Mouse (Mus musculus) lung, embryonic 14.5 days (tissue): Measurements from ENCODE around the gene Tmc6. TPM values are rescaled to one million over a fixed set of nuclear protein-coding genes. Genes with fewer than 3 reads are reported as not detected.

ENCODE experiments used
- ATAC-seq: fragments of 200-750 bp; cut with Nextera tagmentation; 2 replicates; pipeline ENCODE4 v1.8.0; 2017; ENCODE audit warnings: mild to moderate bottlenecking, moderate TSS enrichment, moderate library complexity; ENCODE audit not compliant: insufficient read depth
- DNase-seq: peaks from one replicate; pipeline ENCODE4 v3.0.0-alpha.2; 2015
- H3K27ac ChIP-seq: fragments of 300-500 bp; sonication (generic); 2 replicates; pipeline ENCODE4 v1.5.1; 2014; ENCODE audit warnings: low read depth, mild to moderate bottlenecking, moderate library complexity
- H3K27me3 ChIP-seq: fragments of 300-500 bp; sonication (generic); 2 replicates; pipeline ENCODE4 v1.6.1; 2014; ENCODE audit warnings: low read length, control low read depth; ENCODE audit not compliant: insufficient read depth
- H3K36me3 ChIP-seq: fragments of 300-500 bp; sonication (generic); 2 replicates; pipeline ENCODE4 v1.6.1; 2014; ENCODE audit warnings: control low read depth; ENCODE audit not compliant: insufficient read depth
- H3K4me1 ChIP-seq: fragments of 300-500 bp; sonication (generic); 2 replicates; pipeline ENCODE4 v1.6.1; 2014; ENCODE audit warnings: antibody characterized with exemption, control low read depth; ENCODE audit not compliant: insufficient read depth
- H3K4me2 ChIP-seq: fragments of 300-500 bp; sonication (generic); 2 replicates; pipeline ENCODE4 v1.6.1; 2014; ENCODE audit warnings: mild to moderate bottlenecking
- H3K4me3 ChIP-seq: fragments of 300-500 bp; sonication (generic); 2 replicates; pipeline ENCODE4 v1.5.1; 2014; ENCODE audit warnings: low read depth, low read length
- H3K9ac ChIP-seq: fragments of 300-500 bp; sonication (generic); 2 replicates; pipeline ENCODE4 v1.6.1; 2014
- H3K9me3 ChIP-seq: fragments of 300-500 bp; sonication (generic); 2 replicates; pipeline ENCODE4 v1.6.1; 2016; ENCODE audit warnings: low read depth, low read length, control low read depth
- CTCF ChIP-seq: IDR thresholded peaks from 2 replicates; pipeline ENCODE4 v1.5.1; 2016; ENCODE audit warnings: antibody characterized with exemption, low read depth
- WGBS: fragments of 180-500 bp; shearing (Covaris S2); extraction: QIAGEN DNeasy Blood & Tissue Kit; methylation state at CpG from one replicate; pipeline ENCODE4 v1.1.7; 2014; 5-methylcytosine and 5-hydroxymethylcytosine counted together
- polyA plus RNA-seq: library from polyadenylated mRNA; unstranded; fragments of >200 nt; fragmentation: Nextera tagmentation; extraction: Ambion mirVana; gene quantifications from 2 replicates; pipeline ENCODE4 v1.2.1, GENCODE M21; 2014

Gene Tmc6
- polyA plus RNA-seq, 1 experiment from 2014 or later: 18.6 TPM

- Histone ChIP-seq H3K9me3 (no peaks in the 10 kb centered on the region), H3K4me3 (peak overlapping the region; percentile 86), H3K27me3 (no peaks in the 10 kb centered on the region), H3K4me1 (peaks cover 9% of the 10 kb centered on the region; the same call in 1 of the 2 replicates), H3K9ac (peak overlapping the region; percentile 69), H3K36me3 (peaks cover 37% of the 10 kb centered on the region), H3K27ac (peak overlapping the region; percentile 59), H3K4me2 (peak overlapping the region; percentile 99)
- DNase-seq: peak; percentile 90
- WGBS: 1% methylated on average over 21 of the region's 21 CpGs
- peak; percentile 77 for TF ChIP-seq CTCF
- peak; percentile 79 for ATAC-seq
Observed at GRCm38 (mm10) chr11:117810401-117811046, 28.5 kb upstream of the Tmc6 start.

GRCm38 (mm10) chr11:117809407-117810311 lies 27.7 kb upstream of the Tmc6 start, which contains the start of the genes Gm20708 and Syngr2:
Gm20708 (plus strand) TSS chr11:117809668.
Syngr2 (plus strand) TSS chr11:117809668.
- Histone ChIP-seq H3K4me1 (peaks cover 9% of the 10 kb centered on the region; the same call in 1 of the 2 replicates), H3K27me3 (no peaks in the 10 kb centered on the region), H3K9ac (peak within 1 kb of the TSS; percentile 69), H3K4me3 (peak within 1 kb of the TSS; percentile 86), H3K4me2 (peak within 1 kb of the TSS; percentile 99), H3K9me3 (no peaks in the 10 kb centered on the region), H3K27ac (peak within 1 kb of the TSS; percentile 59), H3K36me3 (peaks cover 29% of the 10 kb centered on the region)
- WGBS: under 1% methylated on average over 75 of the region's 75 CpGs
- ATAC-seq (peak; percentile 78), DNase-seq (peak; percentile 95)
- no peak for TF ChIP-seq CTCF

- Histone ChIP-seq H3K36me3 (no peaks in the 10 kb centered on the region), H3K27me3 (no peaks in the 10 kb centered on the region), H3K4me1 (peaks cover 9% of the 10 kb centered on the region; the same call in 1 of the 2 replicates), H3K27ac (no peak overlapping the region), H3K9me3 (no peaks in the 10 kb centered on the region), H3K9ac (no peak overlapping the region), H3K4me3 (no peak overlapping the region), H3K4me2 (no peak overlapping the region)
- 86% methylated on average over 6 of the region's 6 CpGs for WGBS
- no peak for DNase-seq
- ATAC-seq: no peak
- TF ChIP-seq CTCF: no peak
Observed at GRCm38 (mm10) chr11:117806781-117807180, 24.8 kb upstream of the Tmc6 start.

- TF ChIP-seq CTCF: no peak
- 79% methylated on average over 3 of the region's 3 CpGs for WGBS
- Histone ChIP-seq H3K27me3 (no peaks in the 10 kb centered on the region), H3K9ac (no peak overlapping the region), H3K4me3 (no peak overlapping the region), H3K36me3 (no peaks in the 10 kb centered on the region), H3K27ac (no peak overlapping the region), H3K9me3 (no peaks in the 10 kb centered on the region), H3K4me2 (no peak overlapping the region), H3K4me1 (no peaks in the 10 kb centered on the region)
- ATAC-seq (no peak), DNase-seq (no peak)
Observed at GRCm38 (mm10) chr11:117803166-117803688, 21.2 kb upstream of the Tmc6 start.

- H3K9me3 ChIP-seq: no peaks in the 10 kb centered on the region
- no peak for TF ChIP-seq CTCF
- H3K4me1 ChIP-seq: no peaks in the 10 kb centered on the region
- no peaks in the 10 kb centered on the region for H3K36me3 ChIP-seq
- H3K27ac ChIP-seq: no peak overlapping the region
- 58% methylated on average over 7 of the region's 7 CpGs for WGBS
- no peaks in the 10 kb centered on the region for H3K27me3 ChIP-seq
- H3K4me3 ChIP-seq: no peak overlapping the region
- no peak for DNase-seq
- no peak overlapping the region for H3K9ac ChIP-seq
- no peak for ATAC-seq
- no peak overlapping the region for H3K4me2 ChIP-seq
Observed at GRCm38 (mm10) chr11:117801650-117802049, 19.7 kb upstream of the Tmc6 start.

- TF ChIP-seq CTCF: no peak
- Histone ChIP-seq H3K9me3 (no peaks in the 10 kb centered on the region), H3K9ac (no peak overlapping the region), H3K4me1 (no peaks in the 10 kb centered on the region), H3K27ac (no peak overlapping the region), H3K4me2 (no peak overlapping the region), H3K36me3 (no peaks in the 10 kb centered on the region), H3K4me3 (no peak overlapping the region), H3K27me3 (no peaks in the 10 kb centered on the region)
- 78% methylated on average over 7 of the region's 7 CpGs for WGBS
- ATAC-seq (no peak), DNase-seq (no peak)
Observed at GRCm38 (mm10) chr11:117800038-117800437, 18.0 kb upstream of the Tmc6 start.
